Mouse (Mus musculus) cerebellum, postnatal 25 days (tissue): Measurements from ENCODE around the gene Rprml.

Experiments used
- DNase-seq, 2 experiments: peaks; one replicate each; pipeline ENCODE4 v3.0.0; 2021; ENCODE audit warnings: mixed read lengths in 2 of 2

Gene Rprml

DNA sequence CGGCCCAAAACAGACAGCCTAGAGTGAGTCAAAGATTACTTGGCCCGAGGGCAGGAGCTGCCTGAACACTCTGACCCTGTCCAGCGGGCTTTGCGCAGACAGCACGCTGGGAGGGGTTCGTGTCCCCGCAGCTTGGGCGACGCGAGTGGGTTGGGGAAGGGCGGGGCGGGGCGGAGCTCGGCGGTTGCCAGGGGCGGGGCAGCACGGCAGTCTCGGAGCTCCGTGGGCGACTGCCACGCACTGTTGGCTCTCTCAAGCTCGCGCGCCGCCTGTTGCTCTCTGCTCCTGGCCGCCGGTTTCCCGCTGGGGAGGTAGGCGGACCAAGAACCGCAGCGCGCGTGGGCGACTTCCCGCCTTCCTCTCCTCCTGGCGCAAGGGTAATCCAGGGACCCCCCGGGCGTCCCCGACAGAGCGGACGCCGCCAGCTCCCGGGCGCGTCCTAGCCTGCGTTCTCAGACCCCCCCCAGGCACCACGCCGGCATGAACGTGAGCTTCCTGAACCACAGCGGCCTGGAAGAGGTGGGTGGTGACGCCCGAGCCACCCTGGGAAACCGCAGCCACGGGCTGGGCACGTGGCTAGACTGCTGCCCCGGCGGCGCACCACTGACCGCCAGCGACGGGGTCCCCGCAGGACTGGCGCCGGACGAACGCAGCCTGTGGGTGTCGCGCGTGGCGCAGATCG is at the start of gene Rprml:
Gene Rprml, plus strand, starts transcription at position 270 of the 682 bp plus-strand sequence.
- DNase-seq = peak; percentile 30 to 51

DNA sequence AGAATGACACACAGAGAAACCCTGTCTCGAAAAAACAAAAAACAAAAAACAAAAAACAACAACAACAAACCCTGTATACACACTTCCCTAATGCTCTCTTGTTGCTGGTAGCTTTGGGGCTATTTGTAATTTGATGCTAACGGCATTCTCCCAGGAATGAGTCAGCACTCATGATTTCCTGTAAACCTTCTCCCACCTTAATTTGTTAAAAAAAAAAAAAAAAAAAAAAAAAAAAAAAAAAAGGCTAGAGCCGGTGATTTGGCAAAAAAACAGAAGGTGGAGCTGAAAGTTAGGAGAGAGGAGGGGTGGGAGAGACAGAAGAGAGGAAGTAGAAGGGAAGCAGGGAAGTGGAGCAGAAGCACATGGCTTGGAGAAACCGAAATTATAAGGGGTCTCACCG is 42.8 kb upstream of the Rprml start:
- no peak for DNase-seq

DNA sequence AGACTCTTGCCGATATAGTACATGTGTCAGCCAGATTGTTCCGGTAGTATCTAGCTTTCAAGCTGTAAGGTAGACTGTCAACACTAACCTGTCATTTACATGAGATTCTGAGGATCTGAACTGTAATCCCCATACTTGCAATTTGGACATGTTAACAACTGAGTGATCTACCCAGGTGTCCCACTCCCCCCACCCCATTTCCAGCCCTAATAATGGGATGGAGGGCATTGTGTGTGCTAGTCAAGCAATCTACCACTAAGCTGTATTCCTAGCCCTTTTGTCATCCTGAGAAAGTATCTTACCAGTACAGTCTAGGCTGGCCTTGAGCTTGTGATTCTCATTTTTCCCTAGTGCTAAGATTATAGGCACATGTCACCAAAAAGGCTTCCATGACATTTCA is 38.6 kb upstream of the Rprml start:
- DNase-seq = no peak

DNA sequence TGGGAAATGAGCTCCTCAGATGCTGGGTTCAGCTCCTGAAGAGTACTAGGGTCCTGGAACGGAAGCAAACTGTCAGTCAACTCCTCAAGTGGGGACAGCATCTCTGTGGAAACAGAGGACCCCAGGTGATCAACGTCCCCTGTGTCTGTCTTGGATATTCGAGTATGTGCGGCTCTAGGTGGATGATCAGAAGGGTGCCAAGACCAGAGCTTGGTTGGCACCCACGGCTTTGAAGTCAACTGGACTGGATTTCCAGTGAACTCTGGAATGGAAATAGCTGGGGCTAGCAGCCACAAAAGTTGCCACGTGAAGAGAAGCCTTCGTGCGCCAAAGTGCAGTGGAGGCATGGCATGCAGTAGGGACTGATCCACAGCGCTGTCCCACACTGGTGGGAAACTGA is 28.3 kb upstream of the Rprml start, which contains the start of gene Gm884:
Gene Gm884, minus strand, starts transcription at position 101 of the 400 bp plus-strand sequence.
- DNase-seq = no peak

DNA sequence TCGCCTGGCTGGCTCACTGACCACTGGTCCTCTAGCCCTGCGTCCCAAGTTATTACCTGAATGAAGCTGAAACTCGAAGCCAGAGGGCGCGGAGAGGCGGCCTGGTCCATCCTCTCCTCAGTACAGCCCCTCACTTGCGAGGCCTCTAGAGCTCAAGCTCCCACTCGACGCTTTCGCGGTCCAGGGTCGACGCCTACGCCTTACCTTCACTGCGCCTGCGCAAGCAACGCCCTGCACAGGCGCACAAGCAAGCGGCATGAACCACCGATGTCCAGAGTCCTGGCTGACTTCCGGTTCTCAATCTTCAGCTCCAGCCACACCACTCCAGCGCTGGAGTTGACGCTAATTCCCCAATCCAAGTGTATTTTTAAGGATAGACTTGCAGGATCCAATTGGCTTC is 21.9 kb upstream of the Rprml start:
- no peak for DNase-seq

DNA sequence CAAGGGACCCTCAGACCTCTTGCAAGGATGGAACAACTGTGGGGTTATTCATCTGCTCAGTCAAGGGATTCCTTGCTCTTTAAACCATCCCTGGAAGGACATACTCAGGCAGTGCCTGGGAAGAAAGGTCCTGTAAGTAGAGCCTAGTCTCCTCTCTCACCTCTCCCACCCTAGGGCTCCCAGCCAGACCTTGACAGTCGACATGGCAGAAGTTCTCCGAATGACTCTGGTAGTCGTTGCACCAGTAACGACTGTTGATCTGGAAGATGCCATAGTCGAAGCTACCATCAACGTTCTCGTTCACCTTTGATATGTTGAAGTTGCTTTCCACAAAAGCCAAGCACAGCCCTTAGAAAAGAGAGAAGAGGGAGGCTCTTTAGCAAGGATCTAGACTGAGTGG is 14.6 kb upstream of the Rprml start:
- no peak for DNase-seq

DNA sequence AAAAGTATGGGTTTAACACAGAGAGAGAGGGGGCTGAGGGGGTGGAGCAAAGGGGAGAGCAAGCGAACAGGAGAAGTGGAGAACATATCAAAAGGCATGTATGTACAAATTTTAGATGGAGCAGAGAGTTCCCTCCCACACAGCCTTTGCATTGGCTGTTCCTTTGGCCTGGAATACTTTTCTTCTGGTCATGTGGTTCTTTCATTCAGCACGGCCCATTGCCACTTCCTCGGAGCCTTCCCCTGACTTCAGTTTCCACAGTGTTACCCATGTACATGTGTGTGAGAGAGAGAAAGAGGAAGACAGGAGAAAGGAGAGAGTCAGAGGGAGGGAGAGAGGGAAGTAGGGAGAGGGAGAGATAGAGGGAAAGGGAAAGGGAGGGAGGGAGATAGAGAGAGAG is 13.9 kb upstream of the Rprml start:
- no peak for DNase-seq

DNA sequence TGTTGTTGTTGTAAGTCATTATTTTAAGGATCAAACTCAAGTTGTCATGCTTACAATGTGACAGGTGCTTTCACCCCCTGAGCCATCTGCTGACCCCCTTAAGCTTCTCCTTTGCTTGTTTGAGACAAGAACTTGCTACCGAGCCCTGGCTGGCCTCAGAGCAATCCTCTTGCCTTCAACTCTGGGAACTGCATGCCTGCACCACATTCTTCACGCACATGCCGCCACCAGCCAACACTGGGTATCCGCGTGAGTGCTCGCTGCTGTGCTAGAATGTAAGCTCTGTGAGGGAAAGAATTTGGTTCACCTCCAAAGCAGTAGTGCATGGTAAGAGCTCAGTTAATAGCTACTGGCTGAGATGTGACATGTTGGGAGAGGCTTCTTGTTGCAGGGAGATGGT is 13.1 kb upstream of the Rprml start:
- no peak for DNase-seq

DNA sequence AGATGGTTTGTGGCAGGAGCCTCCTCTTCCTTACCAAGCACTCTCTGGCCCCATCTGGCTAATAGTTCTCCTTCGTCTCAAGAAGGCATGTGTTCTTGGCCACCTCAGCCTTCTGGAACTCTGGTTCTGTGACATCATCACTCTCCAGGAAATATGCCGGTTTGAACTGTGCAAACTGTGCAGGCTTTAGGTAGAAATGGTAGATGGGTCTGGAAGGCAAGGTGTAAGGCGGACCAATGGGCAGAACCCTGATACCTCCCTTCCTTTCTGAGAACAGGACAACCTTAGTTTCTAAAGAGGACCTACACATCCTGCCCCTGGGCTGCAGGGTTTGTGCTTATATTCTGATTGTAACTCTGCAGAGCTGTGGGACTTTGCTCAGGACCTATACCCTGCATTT is 10.6 kb upstream of the Rprml start, which contains the start of gene Lyzl6:
Gene Lyzl6, minus strand, starts transcription at position 101 of the 400 bp plus-strand sequence.
- no peak for DNase-seq

DNA sequence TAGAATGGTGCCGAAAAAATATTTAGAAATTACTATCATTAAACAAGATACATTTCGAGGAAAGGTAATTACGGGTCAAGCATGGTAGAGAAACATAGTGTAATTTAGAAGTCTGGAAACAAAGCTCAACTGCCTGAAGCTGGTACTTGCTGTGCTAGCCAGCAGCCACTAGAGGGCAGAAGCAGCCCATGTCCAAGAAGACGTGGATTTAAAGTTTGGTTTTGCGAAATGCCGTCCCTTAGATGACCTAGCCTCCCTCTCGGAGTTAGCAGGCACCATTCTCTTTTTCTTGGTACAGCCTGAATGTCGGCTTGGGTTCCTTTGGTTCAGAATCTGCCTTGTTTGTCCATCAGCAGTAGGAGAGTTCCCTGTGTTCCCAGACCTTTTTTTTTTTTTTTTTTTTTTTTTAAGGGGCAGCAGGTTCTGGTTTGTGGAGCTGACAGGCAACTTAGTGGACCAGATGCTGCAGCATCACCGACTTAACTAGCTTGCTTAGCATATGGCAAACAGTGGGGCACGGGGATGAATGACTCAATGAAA is 9.9 kb upstream of the Rprml start:
- peak; percentile 68 to 77 for DNase-seq

DNA sequence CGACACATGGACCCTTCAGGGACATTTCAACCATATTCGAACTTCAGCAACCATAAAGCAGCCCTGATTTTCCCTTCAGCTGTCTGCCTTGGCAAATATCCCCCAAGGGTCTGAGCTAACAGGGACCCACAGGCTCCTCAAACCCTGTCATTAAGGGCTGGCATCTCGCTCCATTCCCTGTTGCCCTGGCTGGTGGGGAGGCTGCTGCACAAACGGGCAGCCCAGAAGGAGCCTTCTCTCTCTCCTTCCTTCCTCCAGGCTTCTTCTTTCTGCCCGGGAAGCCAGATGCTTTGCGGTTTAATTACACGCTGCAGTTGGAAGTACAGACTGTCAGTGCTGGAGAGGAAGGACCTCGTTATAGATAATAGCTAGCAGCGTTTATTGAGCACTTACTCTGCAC is 6.2 kb upstream of the Rprml start:
- no peak for DNase-seq

DNA sequence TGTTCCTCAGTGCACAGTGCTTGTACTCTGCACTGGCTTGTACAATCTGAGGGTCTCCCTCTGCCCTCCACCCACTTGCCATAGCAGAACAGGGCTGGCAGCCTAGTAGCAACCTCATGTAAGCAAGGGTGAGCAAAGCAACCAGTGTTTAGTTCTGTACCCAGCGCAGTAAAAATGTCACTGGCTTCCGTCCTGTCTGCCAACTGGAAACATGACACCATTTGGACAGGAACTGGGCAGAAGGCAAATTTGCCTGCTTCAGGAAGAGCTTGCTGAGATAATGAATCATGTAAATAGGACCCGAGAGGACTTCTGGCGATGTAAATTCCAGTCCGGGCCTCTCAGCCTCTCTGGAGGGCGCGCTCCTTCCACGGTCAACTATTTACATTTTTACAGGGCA is 3.6 kb upstream of the Rprml start:
- DNase-seq = peak; percentile 41 to 58

DNA sequence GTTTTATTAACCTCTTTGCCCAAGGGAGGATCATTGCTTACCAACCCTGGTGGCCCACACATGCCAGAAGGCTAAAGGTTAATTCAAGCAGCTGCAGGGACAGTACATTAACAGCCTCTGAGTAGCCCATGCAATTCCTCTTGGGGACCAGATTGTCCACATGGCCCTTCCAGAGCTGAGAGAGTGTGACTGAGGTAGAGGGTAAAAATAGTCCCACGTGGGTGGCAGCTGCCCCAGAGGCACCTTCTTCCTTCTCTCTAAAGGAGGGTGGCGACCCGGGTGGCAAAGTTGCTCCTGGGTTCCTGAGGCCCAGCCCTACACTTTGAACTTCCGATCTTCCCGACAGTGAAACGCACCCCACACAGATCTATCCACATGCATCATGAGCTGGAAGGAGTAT is 3.1 kb upstream of the Rprml start:
- no peak for DNase-seq

DNA sequence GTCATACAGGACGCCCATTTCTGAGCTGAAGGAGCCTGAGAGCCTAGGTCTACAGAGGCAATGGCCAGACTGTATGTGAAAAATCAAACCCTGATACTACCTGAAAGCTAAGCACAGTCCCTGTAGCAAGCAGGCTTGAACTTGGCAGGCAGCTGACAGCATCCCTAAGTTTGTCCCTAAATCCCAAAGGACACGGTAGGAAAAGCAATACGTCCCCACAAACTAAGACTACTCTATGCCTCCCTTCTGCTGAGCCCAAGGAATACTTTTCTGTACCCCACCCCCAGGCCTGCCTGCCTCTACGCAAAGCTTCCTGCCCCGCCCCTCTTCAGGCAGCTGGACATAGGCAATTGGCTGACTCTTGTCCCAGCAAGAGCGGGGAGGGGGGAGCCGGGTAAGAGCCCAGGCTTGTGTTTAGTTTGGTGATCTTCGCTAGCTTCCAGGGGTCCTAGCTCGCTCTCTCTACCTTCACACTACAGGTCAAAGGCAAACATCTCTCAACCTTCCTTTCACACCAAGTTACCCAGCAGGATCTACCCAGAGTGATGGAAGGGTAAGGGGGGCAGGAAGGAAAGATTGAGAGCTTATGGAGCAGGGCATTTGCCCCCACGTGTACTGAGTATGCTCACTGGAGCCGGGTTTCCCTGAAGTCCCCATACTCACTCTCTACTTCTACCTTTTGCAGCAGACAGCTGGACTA is 1.3 kb upstream of the Rprml start:
- DNase-seq = no peak

DNA sequence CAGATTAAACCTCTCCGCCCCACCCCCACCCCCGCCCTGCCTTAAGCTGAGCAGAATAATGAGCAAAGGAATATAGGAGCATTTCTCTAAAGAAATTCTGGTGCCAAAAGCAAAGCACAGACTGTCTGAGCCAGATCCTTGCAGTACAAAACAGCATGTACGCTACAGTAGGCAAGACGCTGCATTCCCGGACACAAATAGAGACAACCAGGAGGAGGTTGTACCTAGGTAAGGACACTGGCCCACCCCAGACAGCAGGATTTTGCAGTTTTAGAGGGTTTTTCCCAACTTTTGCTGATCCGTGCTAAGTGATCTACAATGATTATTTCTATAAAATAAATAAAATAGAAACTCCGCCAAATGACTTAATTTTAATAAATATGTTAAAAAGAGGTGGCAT is 714 bp upstream of the Rprml start:
- DNase-seq = no peak

DNA sequence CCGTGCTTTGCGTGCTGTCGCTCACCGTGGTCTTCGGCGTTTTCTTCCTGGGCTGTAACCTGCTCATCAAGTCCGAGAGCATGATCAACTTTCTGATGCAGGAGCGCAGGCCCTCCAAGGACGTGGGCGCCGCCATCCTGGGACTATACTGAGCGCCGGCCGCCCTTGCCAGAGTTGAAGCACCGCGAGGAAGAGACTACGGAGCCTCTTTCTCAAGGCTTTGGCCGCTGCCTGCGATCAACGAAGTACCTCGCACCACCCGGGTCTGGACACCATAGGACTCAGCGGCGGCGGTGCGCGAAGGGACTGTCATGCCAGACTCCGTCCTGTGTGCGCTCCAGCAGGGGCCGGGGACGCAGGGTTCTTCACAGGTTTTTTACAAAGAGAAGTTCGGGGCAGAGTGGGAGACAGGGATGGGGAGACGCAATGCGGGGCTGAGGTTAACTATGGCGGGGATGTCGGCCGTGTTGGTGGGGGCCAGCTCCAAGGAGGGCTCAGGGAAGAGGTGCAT is 668 bp downstream of the Rprml start:
- DNase-seq = peak in 1 of 2 experiments; percentile 28

DNA sequence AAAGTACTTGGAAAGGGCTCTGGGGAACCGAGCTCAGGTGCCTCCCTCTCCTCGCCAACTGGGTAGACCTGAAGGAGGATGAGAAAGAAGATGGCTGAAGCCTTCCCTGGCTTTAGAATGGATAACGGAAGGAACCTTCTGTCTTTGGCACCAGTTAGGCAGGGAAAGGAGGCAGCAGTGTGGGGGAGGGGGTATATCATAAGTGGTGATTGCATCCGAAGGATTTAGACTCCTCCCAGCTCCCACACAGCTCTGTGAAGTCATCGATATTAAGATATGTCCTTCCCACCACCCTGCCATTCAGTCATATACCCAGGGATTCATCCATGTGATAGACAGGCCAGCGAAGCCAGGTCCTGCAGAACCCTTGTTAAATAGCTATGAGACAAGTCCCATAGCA is 2.1 kb downstream of the Rprml start:
- no peak for DNase-seq

DNA sequence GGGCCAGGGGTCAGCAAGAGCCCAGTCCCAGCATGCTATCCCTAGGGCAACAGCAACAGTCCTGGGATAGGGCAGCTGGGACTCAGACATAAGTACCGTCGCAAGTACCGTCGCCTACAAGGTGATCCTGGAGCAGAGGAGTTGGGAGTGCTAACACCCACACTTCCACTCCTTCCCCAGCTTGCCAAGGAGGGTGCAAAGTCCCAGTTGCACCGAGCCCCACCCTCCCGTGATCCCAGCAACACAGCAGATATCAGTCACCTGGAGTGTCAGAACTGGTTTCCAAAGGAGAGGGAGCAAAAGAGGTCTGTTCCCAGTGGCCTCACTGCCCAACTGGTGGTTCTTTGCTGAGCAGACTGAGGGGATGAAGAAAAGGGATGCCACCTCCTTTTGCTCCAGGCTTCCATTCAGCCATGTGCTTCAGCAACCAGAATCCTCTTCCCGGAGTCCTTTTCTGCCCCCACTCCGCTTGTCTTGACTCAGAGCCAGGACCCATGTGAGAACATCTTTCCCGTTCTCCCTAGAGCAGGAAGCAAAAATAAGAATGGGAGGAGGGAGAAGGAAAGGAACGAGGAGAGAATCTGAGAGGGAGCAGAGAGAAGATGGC is 4.1 kb downstream of the Rprml start:
- DNase-seq = no peak

DNA sequence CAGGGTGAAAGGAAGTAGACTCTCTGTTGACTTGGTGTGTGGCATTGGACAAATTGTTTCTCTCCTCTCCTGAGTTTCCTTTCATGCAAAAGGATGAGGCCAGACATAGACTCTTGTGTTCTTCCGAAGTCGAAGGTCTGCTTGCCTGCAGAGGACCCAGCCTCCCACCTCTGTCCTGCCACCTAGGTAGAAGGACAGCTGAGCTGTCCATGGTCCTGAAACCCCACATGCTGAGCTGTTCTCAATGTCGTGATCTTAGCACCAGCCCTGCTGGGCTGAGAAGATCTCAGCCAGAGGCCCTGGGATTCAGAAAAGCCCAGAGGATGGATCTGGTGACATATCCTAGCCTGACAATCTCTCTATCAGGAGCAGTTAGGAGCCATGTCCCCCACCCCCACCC is 7.2 kb downstream of the Rprml start:
- DNase-seq = no peak

DNA sequence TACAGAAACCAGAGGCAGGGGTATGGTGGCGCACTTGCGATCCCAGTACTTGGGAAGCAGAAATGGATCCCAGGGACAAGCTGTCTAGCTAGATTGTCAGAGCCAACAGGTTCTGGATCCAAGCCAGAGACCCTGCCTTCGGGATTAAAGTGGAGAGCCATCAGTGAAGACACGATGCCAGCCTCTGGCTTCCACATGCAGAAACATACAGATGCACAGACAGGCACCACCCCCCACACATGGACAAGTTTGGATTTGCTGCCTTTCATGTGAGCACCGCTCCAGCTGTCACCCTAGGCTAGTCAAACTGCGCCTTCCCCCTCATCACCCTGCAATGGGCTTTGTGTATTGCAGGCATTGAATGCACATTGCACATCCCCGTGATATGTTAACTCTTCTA is 8.8 kb downstream of the Rprml start:
- DNase-seq = no peak

DNA sequence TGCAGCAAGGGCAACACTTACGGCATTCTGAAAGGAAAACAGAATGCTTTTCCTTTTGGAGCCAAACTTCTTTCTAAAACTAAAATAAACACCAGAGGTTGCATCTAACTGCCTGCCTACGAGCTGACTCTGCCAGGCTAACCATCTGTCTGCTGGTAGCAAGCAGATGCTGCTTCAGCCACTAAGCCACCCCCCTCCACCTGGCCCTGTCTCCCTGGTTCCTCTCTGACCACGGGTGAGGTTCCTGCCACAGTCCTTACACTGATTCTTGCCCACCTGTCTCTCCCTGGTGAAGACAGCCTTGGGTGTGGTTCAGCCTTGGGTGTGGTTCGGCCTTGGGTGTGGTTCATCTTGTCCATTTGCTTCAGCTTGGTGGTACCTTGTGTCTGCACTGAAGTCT is 12.5 kb downstream of the Rprml start:
- peak in 1 of 2 experiments; percentile 33 for DNase-seq

DNA sequence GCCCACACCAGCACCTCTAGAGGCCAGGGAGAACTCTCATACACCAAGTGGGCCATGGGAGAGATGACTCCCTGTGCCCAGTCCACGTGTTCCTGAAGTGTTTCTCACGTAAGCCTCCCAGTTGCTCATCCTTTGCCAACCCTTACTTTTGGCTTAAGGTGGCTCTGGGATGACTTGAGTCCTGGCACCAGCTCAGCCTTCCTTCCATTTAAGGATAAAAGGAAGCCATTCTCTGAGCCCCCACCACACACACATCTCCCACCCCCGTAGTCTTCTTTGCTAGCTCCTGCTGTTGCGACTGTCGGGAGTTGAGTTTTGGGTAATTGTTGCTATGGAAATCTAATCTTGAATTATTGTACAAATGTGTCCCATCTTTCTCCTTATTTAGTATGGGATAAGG is 13.2 kb downstream of the Rprml start:
- no peak for DNase-seq

DNA sequence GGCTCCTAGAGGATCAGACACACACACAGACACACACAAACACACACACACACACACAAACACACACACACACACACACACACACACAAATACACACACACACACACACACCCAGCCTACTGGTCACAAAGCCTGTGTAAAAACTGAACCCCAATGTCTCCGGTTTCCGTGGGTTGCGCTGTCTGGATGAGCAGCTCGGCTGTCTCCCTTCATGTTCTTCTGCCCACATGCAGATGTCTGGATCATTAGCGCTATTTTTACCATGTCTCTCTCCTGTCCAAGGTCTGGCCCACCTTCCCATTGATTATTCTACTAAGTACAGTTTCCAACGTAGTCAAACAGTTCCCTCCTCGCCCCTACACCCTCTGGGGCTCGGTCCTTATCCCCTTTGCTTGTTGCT is 13.7 kb downstream of the Rprml start:
- DNase-seq = no peak

DNA sequence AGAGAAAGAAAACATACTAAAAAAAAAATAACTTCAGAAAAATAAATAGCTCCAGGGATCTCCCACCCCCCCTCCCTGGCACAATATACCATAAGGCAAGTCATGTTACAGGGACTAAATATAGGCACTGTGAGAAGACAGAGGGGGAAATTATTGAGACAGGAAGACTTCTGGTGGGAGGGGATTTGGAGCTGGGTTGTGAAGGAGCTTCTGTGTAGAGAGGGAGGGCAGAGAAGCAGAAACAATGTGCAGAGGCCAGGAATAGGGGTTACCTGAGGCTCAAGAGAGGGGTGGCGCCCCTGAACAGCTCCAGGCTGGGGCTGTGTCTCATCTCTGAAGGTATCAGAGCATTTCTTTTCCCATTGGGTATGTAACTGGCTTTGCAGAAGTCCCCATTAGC is 16.3 kb downstream of the Rprml start:
- no peak for DNase-seq
